Mouse (Mus musculus) splenic B cell, adult 2 months (primary cell): ENCODE data around the gene Myh9.

ENCODE experiments used
- DNase-seq: peaks from one replicate; pipeline ENCODE4 v3.0.0-alpha.2; 2011; ENCODE audit warnings: low read depth, low spot score
- H3K27me3 ChIP-seq: 2 replicates; pipeline ENCODE4 v1.6.1; 2012; ENCODE audit warnings: mild to moderate bottlenecking, low read length, moderate library complexity, mixed read lengths; ENCODE audit not compliant: control insufficient read depth, poor library complexity, insufficient read depth, severe bottlenecking
- H3K36me3 ChIP-seq: 2 replicates; pipeline ENCODE4 v1.6.1; 2012; ENCODE audit warnings: mild to moderate bottlenecking, low read length, moderate library complexity, mixed read lengths; ENCODE audit not compliant: control insufficient read depth, poor library complexity, insufficient read depth, severe bottlenecking

Gene Myh9

GRCm38 (mm10) chr15:77842047-77842843 is at the start of gene Myh9:
Gene Myh9, minus strand, starts transcription at chr15:77842175.
- DNase-seq, result peak; percentile 100
- H3K27me3 ChIP-seq, result no peaks in the 10 kb centered on the region

GRCm38 (mm10) chr15:77891766-77892165 is 49.8 kb upstream of the Myh9 start:
- Histone ChIP-seq H3K27me3 (no peaks in the 10 kb centered on the region), H3K36me3 (no peaks in the 10 kb centered on the region)
- DNase-seq, result no peak

More at GRCm38 (mm10) chr15:77842047-77842843, at the start of gene Myh9:
- no peaks in the 10 kb centered on the region for H3K36me3 ChIP-seq

GRCm38 (mm10) chr15:77889761-77890422 is 47.9 kb upstream of the Myh9 start:
- no peak for DNase-seq
- no peaks in the 10 kb centered on the region for H3K27me3 ChIP-seq
- H3K36me3 ChIP-seq, result no peaks in the 10 kb centered on the region

GRCm38 (mm10) chr15:77888286-77888685 is 46.3 kb upstream of the Myh9 start:
- H3K36me3 ChIP-seq, result no peaks in the 10 kb centered on the region
- no peaks in the 10 kb centered on the region for H3K27me3 ChIP-seq
- no peak for DNase-seq

- Histone ChIP-seq H3K36me3 (no peaks in the 10 kb centered on the region), H3K27me3 (no peaks in the 10 kb centered on the region)
- no peak for DNase-seq
These were observed 45.1 kb upstream of the Myh9 start for GRCm38 (mm10) chr15:77887093-77887488.

GRCm38 (mm10) chr15:77886369-77887092 is 44.6 kb upstream of the Myh9 start:
- H3K36me3 ChIP-seq, result no peaks in the 10 kb centered on the region
- no peak for DNase-seq
- no peaks in the 10 kb centered on the region for H3K27me3 ChIP-seq

GRCm38 (mm10) chr15:77885945-77886344 is 44.0 kb upstream of the Myh9 start:
- H3K36me3 ChIP-seq, result no peaks in the 10 kb centered on the region
- DNase-seq, result no peak
- H3K27me3 ChIP-seq, result no peaks in the 10 kb centered on the region

- no peak for DNase-seq
- H3K27me3 ChIP-seq, result no peaks in the 10 kb centered on the region
- H3K36me3 ChIP-seq, result no peaks in the 10 kb centered on the region
These were observed 43.2 kb upstream of the Myh9 start for GRCm38 (mm10) chr15:77885159-77885558.

GRCm38 (mm10) chr15:77883697-77884010 is 41.7 kb upstream of the Myh9 start:
- no peaks in the 10 kb centered on the region for H3K27me3 ChIP-seq
- no peaks in the 10 kb centered on the region for H3K36me3 ChIP-seq
- no peak for DNase-seq

- no peak for DNase-seq
- Histone ChIP-seq H3K27me3 (no peaks in the 10 kb centered on the region), H3K36me3 (no peaks in the 10 kb centered on the region)
These were observed 41.1 kb upstream of the Myh9 start for GRCm38 (mm10) chr15:77882797-77883696.

GRCm38 (mm10) chr15:77882297-77882696 is 40.3 kb upstream of the Myh9 start:
- no peaks in the 10 kb centered on the region for H3K36me3 ChIP-seq
- no peaks in the 10 kb centered on the region for H3K27me3 ChIP-seq
- DNase-seq, result no peak

GRCm38 (mm10) chr15:77881698-77882097 is 39.7 kb upstream of the Myh9 start:
- no peaks in the 10 kb centered on the region for H3K36me3 ChIP-seq
- no peaks in the 10 kb centered on the region for H3K27me3 ChIP-seq
- no peak for DNase-seq

- no peaks in the 10 kb centered on the region for H3K27me3 ChIP-seq
- DNase-seq, result peak; percentile 13
- H3K36me3 ChIP-seq, result no peaks in the 10 kb centered on the region
These were observed 38.8 kb upstream of the Myh9 start for GRCm38 (mm10) chr15:77880738-77881137.

GRCm38 (mm10) chr15:77879756-77880155 is 37.8 kb upstream of the Myh9 start:
- DNase-seq, result no peak
- H3K36me3 ChIP-seq, result no peaks in the 10 kb centered on the region
- no peaks in the 10 kb centered on the region for H3K27me3 ChIP-seq
